Mouse (Mus musculus): Measurements from ENCODE around the gene Tedc1.
"Not testable (repeated sequence)": the region's sequence is repeated elsewhere in the genome, so short reads cannot be mapped to it uniquely, and the experiment has no call there.

The Tedc1 gene

DNA sequence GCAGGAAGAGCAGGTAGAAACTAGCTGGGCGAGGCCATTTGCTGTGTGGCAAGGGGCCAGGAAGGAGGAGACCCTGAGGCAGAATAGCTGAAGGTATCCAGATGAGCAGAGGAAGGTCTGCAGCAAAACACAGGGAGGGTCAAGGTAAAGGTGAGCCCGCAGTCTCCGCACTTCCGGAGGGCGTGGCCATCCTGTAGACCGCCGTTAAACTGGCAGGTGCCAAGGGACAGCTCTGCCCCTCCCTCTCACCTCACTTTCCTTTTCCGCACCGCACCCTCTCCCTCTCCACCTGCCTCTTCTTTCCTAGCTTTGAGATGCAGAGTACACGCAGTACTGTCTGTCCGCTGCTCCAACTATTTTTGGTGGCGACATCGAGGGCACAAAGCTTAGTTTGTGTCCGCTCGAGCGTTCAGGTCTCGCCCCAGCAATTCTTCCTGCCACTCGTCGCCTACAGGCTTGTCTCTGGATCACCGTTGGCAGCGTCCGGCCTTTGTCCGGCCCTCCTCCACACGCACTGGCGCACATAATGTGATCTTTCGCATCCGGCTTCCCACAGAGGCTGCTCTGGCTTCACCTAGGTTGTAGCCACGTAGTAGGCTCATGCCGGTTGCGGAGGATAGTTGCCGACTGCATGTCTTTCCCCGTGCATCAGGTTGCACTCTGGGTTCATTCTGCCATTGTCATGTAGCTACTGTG lies 997 bp upstream of the Tedc1 start:
- DNase-seq = peak; percentile 64 to 66

GRCm38 (mm10) chr12:113156540-113156929 lies 314 bp downstream of the Tedc1 start:
- no peak for DNase-seq

- no peak for DNase-seq
Observed at GRCm38 (mm10) chr12:113157002-113157401, 781 bp downstream of the Tedc1 start.

- DNase-seq = no peak
Observed at GRCm38 (mm10) chr12:113157521-113157920, 1.3 kb downstream of the Tedc1 start.

DNA sequence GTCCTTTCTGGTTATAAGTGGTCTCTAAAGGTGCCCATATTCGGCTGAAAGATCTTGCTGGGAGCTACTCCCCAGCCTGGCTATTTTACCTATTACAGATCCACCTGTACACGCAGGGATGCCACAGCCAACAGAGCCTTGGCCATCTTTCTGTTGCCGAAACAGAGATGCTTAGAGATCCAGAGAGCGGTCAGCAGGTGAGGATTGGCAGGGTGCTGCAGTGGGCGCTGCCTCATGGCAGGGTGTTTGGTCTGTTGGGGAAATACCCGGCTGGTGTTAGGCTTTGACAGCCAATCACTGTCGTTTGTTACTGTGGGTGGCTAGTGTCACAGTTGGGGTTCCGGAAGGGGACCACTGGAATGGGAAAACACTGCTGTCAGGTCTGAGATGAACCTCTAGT lies 1.8 kb downstream of the Tedc1 start:
- no peak for DNase-seq

DNA sequence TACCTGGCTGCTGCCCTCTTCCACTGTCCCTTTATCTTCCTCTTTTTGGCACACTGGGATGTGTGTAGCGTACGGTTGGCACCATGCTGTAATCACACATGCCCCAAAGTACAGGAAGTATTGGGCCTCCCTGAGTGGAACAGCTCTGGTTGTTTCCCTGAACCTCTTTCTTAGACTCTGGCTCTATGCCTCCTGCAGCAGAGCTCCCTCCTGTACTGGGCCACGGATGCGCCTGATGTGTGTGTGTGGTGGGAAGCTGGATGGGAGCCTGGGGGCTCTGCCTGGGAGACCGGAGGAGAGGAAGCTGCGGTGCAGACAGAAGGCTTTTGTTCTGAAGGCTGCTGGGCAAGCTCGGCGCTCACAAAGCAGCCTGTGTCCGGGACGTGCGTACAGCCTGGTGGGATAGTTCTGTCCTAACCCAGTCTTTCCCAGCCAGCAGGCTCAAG lies 7.4 kb downstream of the Tedc1 start:
- no peak for DNase-seq

GRCm38 (mm10) chr12:113168031-113168536 lies 11.9 kb downstream of the Tedc1 start:
- peak; percentile 78 to 82 for DNase-seq

DNA sequence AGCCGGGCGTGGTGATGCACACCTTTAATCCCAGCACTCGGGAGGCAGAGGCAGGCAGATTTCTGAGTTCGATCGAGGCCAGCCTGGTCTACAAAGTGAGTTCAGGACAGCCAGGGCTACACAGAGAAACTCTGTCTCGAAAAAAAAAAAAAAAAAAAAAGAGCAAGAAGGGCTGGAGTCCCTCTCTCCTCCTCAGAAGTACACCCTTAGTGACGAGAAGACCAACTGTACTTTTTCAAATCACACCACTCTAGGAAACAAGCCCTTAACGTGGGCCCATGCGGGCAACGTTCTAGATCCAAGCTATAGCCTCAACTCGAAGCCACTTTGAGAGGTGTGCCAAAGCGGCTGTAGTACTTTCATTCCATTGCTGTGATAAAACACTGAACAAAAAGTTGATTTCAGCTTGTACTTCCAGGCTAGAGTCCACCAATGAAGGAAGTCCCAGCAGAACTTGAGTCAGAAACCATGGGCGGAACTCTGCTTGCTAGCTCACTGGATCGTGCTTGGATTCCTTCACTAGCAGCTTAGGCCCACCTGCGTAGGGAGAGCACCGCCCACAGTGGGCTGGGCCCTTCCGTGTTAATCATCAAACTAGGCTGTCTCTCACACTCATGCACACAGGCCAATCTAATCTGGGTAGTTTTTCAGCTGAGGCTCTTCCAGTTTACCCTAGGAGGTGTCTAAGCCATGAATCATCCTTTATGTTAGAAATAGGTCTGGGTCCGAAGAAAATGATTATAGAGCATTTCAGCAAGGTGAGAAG lies 20.9 kb downstream of the Tedc1 start:
- DNase-seq = no peak

GRCm38 (mm10) chr12:113181020-113181419 lies 24.8 kb downstream of the Tedc1 start:
- no peak for DNase-seq

DNA sequence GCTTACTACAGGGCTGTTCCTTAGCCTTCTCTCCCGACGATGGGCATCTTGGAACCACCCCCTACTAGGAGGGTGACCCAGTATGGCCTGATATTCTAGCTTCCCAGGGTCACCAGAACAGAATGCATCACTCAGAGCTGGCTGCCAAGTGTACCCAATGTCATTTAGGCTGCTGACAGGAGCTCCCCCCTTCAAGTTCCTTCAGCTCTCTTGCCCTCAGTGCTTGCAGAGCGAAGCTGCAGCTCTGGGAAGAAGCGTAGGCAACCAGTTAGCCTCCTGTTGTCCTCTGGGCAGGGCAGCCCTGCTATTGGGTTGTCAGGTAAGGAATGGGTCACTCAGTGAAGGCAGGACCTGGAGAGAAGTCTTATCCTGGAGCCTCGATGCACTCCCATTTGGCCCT lies 28.7 kb downstream of the Tedc1 start:
- DNase-seq = no peak

- peak; percentile 36 to 37 for DNase-seq
Observed at GRCm38 (mm10) chr12:113185442-113186291, 29.4 kb downstream of the Tedc1 start, which contains the start of gene Tmem121. Gene Tmem121, plus strand, starts transcription at chr12:113185930.

DNA sequence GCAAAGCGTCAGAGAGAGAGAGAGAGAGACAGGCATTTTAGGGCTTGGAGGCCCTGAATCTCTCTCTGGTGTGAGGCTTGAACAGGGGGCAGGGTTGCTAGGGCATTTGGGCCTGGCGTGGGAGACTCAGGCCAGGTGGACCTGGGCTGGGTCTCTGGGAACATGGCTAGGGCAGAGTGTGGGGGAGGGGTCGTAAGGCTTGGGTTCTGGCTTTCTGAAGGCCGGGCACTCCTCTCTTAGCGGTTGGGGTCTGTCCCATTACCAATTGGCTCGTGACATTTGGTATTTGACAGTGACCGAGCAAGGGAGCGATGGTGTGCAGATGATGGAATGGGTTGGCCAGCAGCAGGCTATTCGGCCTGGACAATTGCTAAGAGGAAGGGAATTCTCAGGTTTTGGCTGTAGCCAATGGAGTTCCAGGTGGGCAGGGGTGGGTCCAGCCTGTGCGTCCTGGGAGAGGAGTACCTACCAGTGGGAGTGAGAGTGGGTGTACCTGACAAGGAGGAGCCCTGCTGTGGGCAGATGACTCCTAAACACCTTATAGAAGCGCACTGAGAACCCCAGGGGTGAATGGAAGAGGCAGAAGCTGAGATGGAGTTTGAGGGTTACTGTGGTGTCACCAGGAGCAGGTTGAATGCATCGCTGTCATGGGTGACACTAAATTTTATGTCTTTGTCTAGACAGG lies 30.2 kb downstream of the Tedc1 start:
- no peak for DNase-seq

- no peak for DNase-seq
Observed at GRCm38 (mm10) chr12:113187011-113187375, 30.8 kb downstream of the Tedc1 start.

- peak; percentile 88 for DNase-seq
Observed at GRCm38 (mm10) chr12:113187584-113188295, 31.5 kb downstream of the Tedc1 start.

- DNase-seq = no peak
Observed at GRCm38 (mm10) chr12:113188349-113189055, 32.3 kb downstream of the Tedc1 start.

GRCm38 (mm10) chr12:113193423-113193822 lies 37.2 kb downstream of the Tedc1 start:
- DNase-seq = no peak

DNA sequence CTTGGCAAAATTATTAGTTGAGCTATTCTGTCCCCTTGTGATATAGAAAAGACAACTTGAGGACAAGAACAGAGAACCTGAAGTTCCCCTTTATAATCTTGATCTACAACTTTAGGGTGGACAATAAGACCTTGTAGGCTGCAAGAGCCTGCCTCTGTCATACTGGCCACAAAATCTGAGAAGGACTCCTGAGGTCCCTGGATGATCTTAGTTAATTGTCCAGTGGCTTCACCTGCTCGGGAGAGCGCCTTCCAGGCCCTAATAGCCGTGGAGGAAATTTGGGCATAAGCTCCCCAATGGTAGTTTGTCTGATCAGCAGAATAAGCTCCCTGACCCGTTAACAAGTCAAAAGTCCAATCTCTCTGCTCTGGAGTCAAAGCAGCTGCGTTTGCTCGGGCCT lies 42.9 kb downstream of the Tedc1 start:
- not testable (repeated sequence) for DNase-seq

DNA sequence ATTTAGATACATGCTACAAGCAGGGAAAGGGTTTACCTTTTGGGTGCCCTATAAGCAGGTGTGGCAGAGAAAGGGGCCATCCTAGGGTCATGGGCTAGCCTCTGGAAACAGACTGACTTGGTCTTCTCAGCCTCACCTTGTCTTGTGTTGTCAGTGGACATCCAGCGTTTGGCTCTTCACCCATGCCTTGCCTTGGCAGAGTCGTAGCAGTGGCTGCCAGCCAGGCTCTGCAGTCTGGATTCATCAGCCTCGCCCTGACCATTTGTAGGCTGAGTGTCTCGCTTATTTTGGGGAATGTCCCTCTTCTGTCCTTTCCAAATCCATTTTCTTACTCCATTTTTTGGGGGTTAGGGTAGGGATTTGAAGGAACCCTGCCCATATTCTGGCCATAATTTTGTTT lies 45.1 kb downstream of the Tedc1 start:
- no peak for DNase-seq

- no peak for DNase-seq
Observed at GRCm38 (mm10) chr12:113202008-113202407, 45.8 kb downstream of the Tedc1 start.

- DNase-seq = no peak
Observed at GRCm38 (mm10) chr12:113203522-113203921, 47.3 kb downstream of the Tedc1 start.

Measured in B cell, adult 2 months (primary cell).